Mouse (Mus musculus): ENCODE results near the gene Exoc3. TPM values are rescaled to one million over a fixed set of nuclear protein-coding genes. Genes with fewer than 3 reads are reported as not detected.

The Exoc3 gene
- polyA plus RNA-seq, 1 experiment from 2014 or later = 21.2 TPM

DNA sequence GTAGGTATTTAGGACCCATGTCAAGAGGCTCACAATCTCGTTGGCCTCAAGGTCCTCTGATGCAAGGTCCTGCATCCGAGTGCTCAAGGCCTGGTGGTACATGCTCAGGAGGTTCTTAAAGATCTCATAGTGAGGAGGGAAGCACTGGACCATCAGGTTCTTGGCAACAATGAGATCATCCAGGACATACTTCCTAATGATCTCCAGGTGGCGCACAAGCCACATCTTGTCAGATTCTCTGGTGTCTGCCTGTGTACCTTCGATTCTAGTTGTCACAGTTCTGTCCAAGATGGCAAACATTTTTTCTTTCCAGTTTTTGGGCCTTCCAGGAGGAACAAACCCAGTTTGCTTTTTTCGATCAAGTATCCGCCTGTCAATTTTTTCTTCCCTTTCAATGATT lies 15.9 kb downstream of the Exoc3 start:
- H3K9me3 ChIP-seq (replicated peaks; ENCODE audit: control insufficient read depth, low read length) = no peaks in the 10 kb centered on the region
- ATAC-seq (ENCODE audit: low read depth) = no peak
- no peak overlapping the region for H3K27ac ChIP-seq (ENCODE audit: low read length)
- no peak overlapping the region for H3K4me2 ChIP-seq (ENCODE audit: low read depth, low read length)
- H3K27me3 ChIP-seq (ENCODE audit: control insufficient read depth, insufficient read depth, low read depth, low read length) = no peaks in the 10 kb centered on the region
- no peak overlapping the region for H3K4me3 ChIP-seq (ENCODE audit: low read depth, low read length)
- H3K36me3 ChIP-seq (ENCODE audit: control insufficient read depth, insufficient read depth) = peaks cover 6% of the 10 kb centered on the region
- H3K9ac ChIP-seq (ENCODE audit: low read depth, low read length) = no peak overlapping the region
- 79% methylated on average over 6 of the region's 6 CpGs for WGBS (ENCODE audit: insufficient replicate concordance)
- no peaks in the 10 kb centered on the region for H3K4me1 ChIP-seq (ENCODE audit: control insufficient read depth, low read depth, low read length)

DNA sequence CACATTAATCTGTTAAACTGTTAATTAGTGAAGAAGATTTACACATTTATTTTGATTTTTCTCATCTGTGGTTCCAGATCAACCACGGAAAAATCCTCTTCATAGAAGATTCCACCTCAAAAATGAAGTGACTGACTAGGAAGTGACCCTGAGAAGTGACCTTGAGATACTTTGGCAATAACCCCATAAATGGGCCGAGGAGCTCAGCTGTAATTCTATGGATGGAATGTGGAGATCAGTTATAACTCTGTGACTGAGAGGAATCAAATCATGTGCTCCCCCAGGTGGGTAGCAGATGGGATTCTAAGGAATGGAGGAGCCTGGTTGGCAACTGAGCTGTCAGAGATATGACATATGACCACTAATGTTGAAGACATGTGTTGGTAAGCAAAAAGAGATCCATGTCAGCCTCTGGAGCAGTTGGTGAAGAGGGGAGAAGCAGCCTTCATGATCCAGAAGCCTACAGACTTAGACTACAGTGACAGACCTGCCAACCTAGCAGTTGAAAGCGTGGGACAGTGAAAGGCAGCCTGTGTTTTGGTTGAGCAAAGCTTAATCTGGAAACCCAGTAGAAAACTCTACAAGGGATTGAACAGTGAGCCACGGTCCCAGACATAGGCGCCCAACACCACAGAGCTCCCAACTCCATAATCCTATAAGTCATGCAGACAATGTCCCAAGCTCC lies 25.4 kb downstream of the Exoc3 start:
- no peaks in the 10 kb centered on the region for H3K4me1 ChIP-seq (ENCODE audit: control insufficient read depth, low read depth, low read length)
- 74% methylated on average over 5 of the region's 5 CpGs for WGBS (ENCODE audit: insufficient replicate concordance)
- no peaks in the 10 kb centered on the region for H3K9me3 ChIP-seq (replicated peaks; ENCODE audit: control insufficient read depth, low read length)
- no peaks in the 10 kb centered on the region for H3K27me3 ChIP-seq (ENCODE audit: control insufficient read depth, insufficient read depth, low read depth, low read length)
- H3K4me2 ChIP-seq (ENCODE audit: low read depth, low read length) = no peak overlapping the region
- ATAC-seq (ENCODE audit: low read depth) = no peak
- no peak overlapping the region for H3K27ac ChIP-seq (ENCODE audit: low read length)
- no peak overlapping the region for H3K9ac ChIP-seq (ENCODE audit: low read depth, low read length)
- peaks cover 6% of the 10 kb centered on the region for H3K36me3 ChIP-seq (ENCODE audit: control insufficient read depth, insufficient read depth)
- no peak overlapping the region for H3K4me3 ChIP-seq (ENCODE audit: low read depth, low read length)

DNA sequence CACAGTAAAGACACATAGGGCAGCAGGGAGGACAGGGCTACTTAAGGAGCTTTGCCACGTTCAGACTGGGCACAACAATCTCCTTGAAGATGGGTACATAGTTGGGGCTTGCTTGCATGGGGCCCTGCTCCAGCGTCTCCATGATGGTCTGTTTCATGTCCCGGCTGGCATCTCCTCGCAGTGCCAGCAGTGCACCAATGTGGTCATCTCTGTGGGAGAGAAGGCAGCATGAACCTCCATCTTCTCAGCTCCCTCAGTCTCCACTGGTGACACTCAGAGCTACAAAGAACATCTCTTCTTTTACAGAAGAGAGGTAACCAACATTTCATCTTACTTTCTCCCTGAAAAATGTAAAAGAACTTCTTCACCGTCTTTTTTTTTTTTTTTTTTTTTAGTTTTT lies 36.5 kb downstream of the Exoc3 start:
- H3K27me3 ChIP-seq (ENCODE audit: control insufficient read depth, insufficient read depth, low read depth, low read length) = no peaks in the 10 kb centered on the region
- no peak overlapping the region for H3K9ac ChIP-seq (ENCODE audit: low read depth, low read length)
- 85% methylated on average over 5 of the region's 5 CpGs for WGBS (ENCODE audit: insufficient replicate concordance)
- H3K36me3 ChIP-seq (ENCODE audit: control insufficient read depth, insufficient read depth) = peaks cover 18% of the 10 kb centered on the region
- H3K4me2 ChIP-seq (ENCODE audit: low read depth, low read length) = no peak overlapping the region
- ATAC-seq (ENCODE audit: low read depth) = no peak
- H3K4me3 ChIP-seq (ENCODE audit: low read depth, low read length) = no peak overlapping the region
- no peak overlapping the region for H3K27ac ChIP-seq (ENCODE audit: low read length)
- H3K9me3 ChIP-seq (replicated peaks; ENCODE audit: control insufficient read depth, low read length) = no peaks in the 10 kb centered on the region
- H3K4me1 ChIP-seq (ENCODE audit: control insufficient read depth, low read depth, low read length) = peaks cover 2% of the 10 kb centered on the region

DNA sequence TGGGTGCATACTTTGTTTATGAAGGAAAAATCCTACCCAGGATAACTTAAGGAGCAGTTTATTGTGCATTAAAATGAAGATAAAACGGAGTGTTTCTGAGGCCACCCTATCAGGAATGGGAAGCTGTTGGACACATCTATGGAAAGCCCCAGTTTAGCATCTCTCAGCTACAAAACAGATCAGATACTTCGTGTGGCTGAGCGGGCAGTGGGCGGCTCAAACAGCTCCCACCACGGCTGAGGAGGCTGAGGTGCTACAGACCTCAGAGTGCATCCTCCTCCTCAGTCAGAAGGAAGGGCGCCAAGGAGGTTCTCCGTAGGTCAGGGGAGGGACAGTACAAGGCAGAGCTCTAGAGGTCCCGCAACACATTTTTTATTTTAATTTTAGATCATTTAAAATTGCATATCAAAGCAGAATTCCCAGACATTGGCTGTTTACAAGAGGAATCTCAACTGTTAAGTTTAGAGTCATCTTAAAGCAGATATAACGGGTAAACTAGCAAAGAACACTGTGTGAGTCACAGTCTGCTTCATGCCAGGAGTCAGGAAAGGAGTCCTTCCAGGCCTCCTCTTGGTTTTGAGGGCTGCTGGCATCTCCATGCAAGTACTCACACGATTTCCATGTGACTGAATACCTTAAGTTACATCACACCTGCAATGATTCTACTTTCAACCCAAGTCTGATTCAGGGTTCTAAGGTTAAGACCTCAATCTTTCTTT lies 38.9 kb downstream of the Exoc3 start:
- WGBS (ENCODE audit: insufficient replicate concordance) = 72% methylated on average over 10 of the region's 10 CpGs
- Histone ChIP-seq H3K9me3 (replicated peaks; ENCODE audit: control insufficient read depth, low read length) (no peaks in the 10 kb centered on the region), H3K4me1 (ENCODE audit: control insufficient read depth, low read depth, low read length) (peaks cover 10% of the 10 kb centered on the region), H3K27me3 (ENCODE audit: control insufficient read depth, insufficient read depth, low read depth, low read length) (no peaks in the 10 kb centered on the region), H3K27ac (ENCODE audit: low read length) (no peak overlapping the region), H3K36me3 (ENCODE audit: control insufficient read depth, insufficient read depth) (peaks cover 18% of the 10 kb centered on the region), H3K4me2 (ENCODE audit: low read depth, low read length) (no peak overlapping the region), H3K4me3 (ENCODE audit: low read depth, low read length) (no peak overlapping the region), H3K9ac (ENCODE audit: low read depth, low read length) (no peak overlapping the region)
- ATAC-seq (ENCODE audit: low read depth) = no peak

DNA sequence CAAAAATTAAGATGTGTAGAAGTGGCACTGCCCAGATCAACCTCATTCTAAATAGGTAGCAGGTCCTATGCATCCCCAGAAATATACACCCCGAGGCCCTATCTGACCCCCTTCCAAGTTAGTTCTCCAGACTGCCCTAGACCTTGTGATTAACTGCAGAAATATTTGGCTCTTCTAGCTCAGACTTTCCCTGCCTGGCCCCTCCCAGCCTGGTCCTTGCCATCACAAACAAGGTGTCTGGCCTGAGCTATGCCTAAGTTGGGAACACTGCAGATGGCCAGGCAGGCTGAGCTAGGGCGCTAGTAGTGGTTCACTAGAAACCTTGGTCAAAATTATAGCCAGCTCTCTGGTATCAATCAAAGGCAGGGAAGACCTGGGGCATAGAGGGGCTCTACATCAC lies 41.0 kb downstream of the Exoc3 start:
- Histone ChIP-seq H3K9ac (ENCODE audit: low read depth, low read length) (no peak overlapping the region), H3K4me2 (ENCODE audit: low read depth, low read length) (no peak overlapping the region)
- no peak for ATAC-seq (ENCODE audit: low read depth)

DNA sequence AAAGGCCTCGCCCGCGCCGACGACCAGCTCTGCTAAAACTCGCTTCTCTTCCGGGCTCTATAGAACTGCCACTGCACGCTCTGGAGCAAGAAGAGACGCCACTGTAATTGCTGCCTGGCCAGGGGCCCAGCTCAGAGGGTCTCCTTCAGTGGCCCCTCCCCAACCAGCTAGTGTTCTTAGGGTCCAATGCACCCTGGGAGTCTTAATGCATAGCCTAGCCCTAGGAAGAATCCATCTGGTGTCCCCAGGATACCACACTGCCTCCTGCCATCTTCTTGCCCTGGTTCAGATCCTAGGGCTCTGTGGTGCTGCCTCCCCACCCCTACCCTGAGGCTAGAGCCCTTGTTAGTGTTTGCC lies 41.5 kb downstream of the Exoc3 start:
- Histone ChIP-seq H3K9ac (ENCODE audit: low read depth, low read length) (peak overlapping the region; percentile 56), H3K4me2 (ENCODE audit: low read depth, low read length) (peak overlapping the region; percentile 70), H3K36me3 (ENCODE audit: control insufficient read depth, insufficient read depth) (peaks cover 7% of the 10 kb centered on the region), H3K4me1 (ENCODE audit: control insufficient read depth, low read depth, low read length) (peaks cover 10% of the 10 kb centered on the region), H3K27ac (ENCODE audit: low read length) (no peak overlapping the region), H3K4me3 (ENCODE audit: low read depth, low read length) (peak overlapping the region; percentile 57), H3K27me3 (ENCODE audit: control insufficient read depth, insufficient read depth, low read depth, low read length) (no peaks in the 10 kb centered on the region), H3K9me3 (replicated peaks; ENCODE audit: control insufficient read depth, low read length) (no peaks in the 10 kb centered on the region)
- no peak for ATAC-seq (ENCODE audit: low read depth)
- WGBS (ENCODE audit: insufficient replicate concordance) = 8% methylated on average over 9 of the region's 9 CpGs

More for the DNA sequence above, 41.0 kb downstream of the Exoc3 start:
- H3K27ac ChIP-seq (ENCODE audit: low read length) = no peak overlapping the region
- peaks cover 10% of the 10 kb centered on the region for H3K4me1 ChIP-seq (ENCODE audit: control insufficient read depth, low read depth, low read length)
- no peaks in the 10 kb centered on the region for H3K9me3 ChIP-seq (replicated peaks; ENCODE audit: control insufficient read depth, low read length)
- H3K27me3 ChIP-seq (ENCODE audit: control insufficient read depth, insufficient read depth, low read depth, low read length) = no peaks in the 10 kb centered on the region
- H3K36me3 ChIP-seq (ENCODE audit: control insufficient read depth, insufficient read depth) = peaks cover 8% of the 10 kb centered on the region
- 63% methylated on average over 2 of the region's 2 CpGs for WGBS (ENCODE audit: insufficient replicate concordance)
- H3K4me3 ChIP-seq (ENCODE audit: low read depth, low read length) = no peak overlapping the region

DNA sequence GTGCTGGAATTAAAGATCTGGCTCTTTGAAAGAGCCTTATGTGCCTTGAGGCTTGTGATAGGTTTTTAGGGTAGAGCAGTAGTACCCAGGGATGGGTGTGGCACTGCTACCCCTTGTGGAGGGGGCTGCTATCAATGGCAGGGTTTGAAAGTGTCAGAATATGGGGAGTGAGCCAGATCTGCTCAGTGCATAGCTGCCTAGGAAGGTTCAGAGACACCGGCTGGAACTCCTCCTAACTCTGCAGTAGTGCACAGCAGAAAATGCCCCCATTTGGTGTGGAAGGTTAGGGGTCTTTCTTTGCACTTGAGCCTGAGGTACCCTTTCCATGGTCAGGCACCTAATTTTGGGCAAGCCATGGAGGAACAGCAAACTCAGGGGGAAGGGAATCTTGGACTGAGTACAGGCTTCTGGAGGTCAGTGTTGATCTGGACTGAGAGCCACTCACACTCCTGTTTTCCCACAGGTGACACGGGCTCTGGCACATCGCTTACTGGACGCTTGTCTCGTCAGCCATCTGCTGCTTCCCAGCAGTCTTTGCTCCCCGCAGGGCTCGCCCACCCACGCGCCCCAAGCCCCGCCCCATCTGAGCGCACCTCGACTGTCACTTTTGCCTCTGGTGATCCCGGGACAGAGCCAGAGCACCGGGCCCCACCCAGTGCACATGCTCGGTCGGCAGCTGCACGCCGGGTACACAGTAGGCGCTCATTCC lies 42.0 kb downstream of the Exoc3 start:
- Histone ChIP-seq H3K27me3 (ENCODE audit: control insufficient read depth, insufficient read depth, low read depth, low read length) (no peaks in the 10 kb centered on the region), H3K4me1 (ENCODE audit: control insufficient read depth, low read depth, low read length) (peaks cover 10% of the 10 kb centered on the region), H3K27ac (ENCODE audit: low read length) (no peak overlapping the region), H3K4me2 (ENCODE audit: low read depth, low read length) (peak overlapping the region; percentile 70), H3K9me3 (replicated peaks; ENCODE audit: control insufficient read depth, low read length) (no peaks in the 10 kb centered on the region), H3K36me3 (ENCODE audit: control insufficient read depth, insufficient read depth) (peaks cover 3% of the 10 kb centered on the region), H3K9ac (ENCODE audit: low read depth, low read length) (peak overlapping the region; percentile 56), H3K4me3 (ENCODE audit: low read depth, low read length) (peak overlapping the region; percentile 57)
- WGBS (ENCODE audit: insufficient replicate concordance) = 8% methylated on average over 19 of the region's 19 CpGs
- ATAC-seq (ENCODE audit: low read depth) = peak; percentile 88

DNA sequence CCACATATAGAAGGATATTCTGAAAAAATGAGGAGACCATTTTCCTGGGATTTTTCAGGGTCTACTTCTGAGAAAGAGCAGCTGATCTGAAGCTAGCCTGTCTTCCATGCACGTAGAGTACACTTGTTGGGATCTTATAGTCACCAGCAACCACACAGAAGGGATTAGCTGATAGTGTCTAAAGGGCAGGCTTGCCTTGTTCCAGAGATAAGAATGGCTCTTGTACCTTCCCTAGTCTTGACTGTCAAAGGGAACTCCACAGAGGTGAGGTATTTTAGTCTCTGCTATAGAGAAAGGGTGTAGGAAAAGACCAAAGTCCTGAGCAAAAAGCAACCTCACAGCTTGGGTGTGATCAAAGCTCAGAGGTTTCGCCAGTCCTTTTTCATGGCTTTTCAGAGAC lies 61.2 kb downstream of the Exoc3 start:
- H3K9ac ChIP-seq (ENCODE audit: low read depth, low read length) = no peak overlapping the region
- no peaks in the 10 kb centered on the region for H3K4me1 ChIP-seq (ENCODE audit: control insufficient read depth, low read depth, low read length)
- H3K27me3 ChIP-seq (ENCODE audit: control insufficient read depth, insufficient read depth, low read depth, low read length) = no peaks in the 10 kb centered on the region
- no peak overlapping the region for H3K4me2 ChIP-seq (ENCODE audit: low read depth, low read length)
- 49% methylated on average over 2 of the region's 2 CpGs for WGBS (ENCODE audit: insufficient replicate concordance)
- no peaks in the 10 kb centered on the region for H3K36me3 ChIP-seq (ENCODE audit: control insufficient read depth, insufficient read depth)
- H3K9me3 ChIP-seq (replicated peaks; ENCODE audit: control insufficient read depth, low read length) = no peaks in the 10 kb centered on the region
- H3K4me3 ChIP-seq (ENCODE audit: low read depth, low read length) = no peak overlapping the region
- ATAC-seq (ENCODE audit: low read depth) = peak; percentile 75
- no peak overlapping the region for H3K27ac ChIP-seq (ENCODE audit: low read length)

Data from liver, embryonic 16.5 days (tissue).